Mouse (Mus musculus) layer of hippocampus, adult 18-20 months (tissue): ENCODE data around the gene Kmt2e. TPM values are rescaled to one million over a fixed set of nuclear protein-coding genes. Genes with fewer than 3 reads are reported as not detected.
A peak's percentile ranks its signal among the peaks of the same experiment; 100 is the strongest.

ENCODE experiments used
- DNase-seq, 2 experiments: peaks; one replicate each; pipeline ENCODE4 v3.0.0; 2022; ENCODE audit warnings: low spot score in 2 of 2
- long read RNA-seq: library from polyadenylated mRNA; stranded (forward); transcript quantifications from one replicate; pipeline ENCODE4 v2.0.0, GENCODE M21; 2021
- total RNA-seq, 2 experiments: library from RNA; stranded (reverse); gene quantifications; 2 replicates each; pipeline ENCODE4 v1.2.3; 2021

Kmt2e gene
- 10 to 100 TPM; 81.4 to 84.0 TPM for total RNA-seq
- long read RNA-seq, partial matches to known transcripts, result 4 of 5 reads
- long read RNA-seq, other reads (novel, unspliced or antisense), result 1 of 5 reads

- DNase-seq, result peak; percentile 90 to 97
Observed at GRCm38 (mm10) chr5:23433720-23434597, at the start of gene Kmt2e. Gene Kmt2e (plus strand): TSS chr5:23434441.

GRCm38 (mm10) chr5:23385136-23385535, 49.1 kb upstream of the Kmt2e start:
- DNase-seq, result no peak

GRCm38 (mm10) chr5:23385763-23386217, 48.5 kb upstream of the Kmt2e start:
- no peak for DNase-seq

- peak; percentile 76 to 82 for DNase-seq
Observed at GRCm38 (mm10) chr5:23386562-23387312, 47.5 kb upstream of the Kmt2e start.

- no peak for DNase-seq
Observed at GRCm38 (mm10) chr5:23387313-23387666, 47.0 kb upstream of the Kmt2e start.

- DNase-seq, result no peak
Observed at GRCm38 (mm10) chr5:23388091-23388490, 46.1 kb upstream of the Kmt2e start.

GRCm38 (mm10) chr5:23389601-23390305, 44.5 kb upstream of the Kmt2e start:
- no peak for DNase-seq

- no peak for DNase-seq
Observed at GRCm38 (mm10) chr5:23391714-23392113, 42.5 kb upstream of the Kmt2e start.

- DNase-seq, result no peak
Observed at GRCm38 (mm10) chr5:23393870-23394269, 40.4 kb upstream of the Kmt2e start.

- peak in 1 of 2 experiments; percentile 6 for DNase-seq
Observed at GRCm38 (mm10) chr5:23394366-23395145, 39.7 kb upstream of the Kmt2e start.

GRCm38 (mm10) chr5:23395721-23396120, 38.5 kb upstream of the Kmt2e start:
- DNase-seq, result peak in 1 of 2 experiments; percentile 1

- no peak for DNase-seq
Observed at GRCm38 (mm10) chr5:23396756-23397155, 37.5 kb upstream of the Kmt2e start.

GRCm38 (mm10) chr5:23400156-23400555, 34.1 kb upstream of the Kmt2e start:
- peak in 1 of 2 experiments; percentile 1 for DNase-seq

GRCm38 (mm10) chr5:23400868-23401267, 33.4 kb upstream of the Kmt2e start:
- no peak for DNase-seq

GRCm38 (mm10) chr5:23401368-23401767, 32.9 kb upstream of the Kmt2e start:
- DNase-seq, result no peak

GRCm38 (mm10) chr5:23401999-23402398, 32.2 kb upstream of the Kmt2e start:
- no peak for DNase-seq

- DNase-seq, result no peak
Observed at GRCm38 (mm10) chr5:23403161-23403560, 31.1 kb upstream of the Kmt2e start.

- DNase-seq, result no peak
Observed at GRCm38 (mm10) chr5:23405666-23406404, 28.4 kb upstream of the Kmt2e start.

- DNase-seq, result no peak
Observed at GRCm38 (mm10) chr5:23406405-23406745, 27.9 kb upstream of the Kmt2e start.

GRCm38 (mm10) chr5:23408106-23408505, 26.1 kb upstream of the Kmt2e start:
- DNase-seq, result no peak
